Mouse (Mus musculus) myocyte (in vitro differentiated cells): ENCODE results near the gene Tanc2.

Source experiments
- CEBPB ChIP-seq: IDR thresholded peaks from 2 replicates; pipeline ENCODE4 v1.6.1; 2011; ENCODE audit warnings: mild to moderate bottlenecking, moderate library complexity; ENCODE audit not compliant: poor library complexity, insufficient read depth, severe bottlenecking
- E2F4 ChIP-seq: IDR thresholded peaks from one replicate; pipeline ENCODE4 v1.6.1; 2011; ENCODE audit warnings: mild to moderate bottlenecking, control low read depth, moderate library complexity; ENCODE audit not compliant: insufficient read depth
- MAX ChIP-seq: IDR thresholded peaks from one replicate; pipeline ENCODE4 v1.6.1; 2011; ENCODE audit warnings: low read depth, mild to moderate bottlenecking, control low read depth
- MYOD1 ChIP-seq, 3 experiments: IDR thresholded peaks; one replicate each; pipeline ENCODE4 v1.6.1; 2011; ENCODE audit warnings: control low read depth in 2 of 3, low read depth in 2 of 3, mild to moderate bottlenecking in 2 of 3, moderate library complexity in 1 of 3; ENCODE audit not compliant: insufficient read length in 2 of 3, control insufficient read depth in 1 of 3
- MYOG ChIP-seq, 3 experiments: IDR thresholded peaks; one replicate each; pipeline ENCODE4 v1.6.1; 2011; ENCODE audit warnings: control low read depth in 2 of 3, low read depth in 2 of 3, mild to moderate bottlenecking in 2 of 3; ENCODE audit not compliant: insufficient read length in 2 of 3, control insufficient read depth in 1 of 3, insufficient read depth in 1 of 3
- POLR2A ChIP-seq: IDR thresholded peaks from one replicate; pipeline ENCODE4 v1.6.1; 2011; ENCODE audit warnings: low read depth, mild to moderate bottlenecking, control low read depth, moderate library complexity; ENCODE audit not compliant: insufficient read length
- POLR2AphosphoS2 ChIP-seq: IDR thresholded peaks from one replicate; pipeline ENCODE4 v1.6.1; 2011; ENCODE audit warnings: low read depth, control low read depth; ENCODE audit not compliant: insufficient read length
- REST ChIP-seq: IDR thresholded peaks from one replicate; pipeline ENCODE4 v1.6.1; 2011; ENCODE audit warnings: mild to moderate bottlenecking, control low read depth, moderate library complexity; ENCODE audit not compliant: insufficient read depth, insufficient read length
- SRF ChIP-seq: IDR thresholded peaks from one replicate; pipeline ENCODE4 v1.6.1; 2011; ENCODE audit warnings: low read depth; ENCODE audit not compliant: control insufficient read depth, insufficient read length
- TCF12 ChIP-seq: IDR thresholded peaks from one replicate; pipeline ENCODE4 v1.6.1; 2011; ENCODE audit warnings: mild to moderate bottlenecking, control low read depth; ENCODE audit not compliant: poor library complexity, insufficient read depth, severe bottlenecking
- USF1 ChIP-seq: IDR thresholded peaks from one replicate; pipeline ENCODE4 v1.6.1; 2011; ENCODE audit warnings: low read depth, mild to moderate bottlenecking, control low read depth, moderate library complexity

- TF ChIP-seq POLR2AphosphoS2, result no peak
- TF ChIP-seq CEBPB, result no peak
- TF ChIP-seq POLR2A, result no peak
- no peak for TF ChIP-seq USF1
- TF ChIP-seq MAX, result no peak
- no peak for TF ChIP-seq MYOD1 (IDR thresholded peaks at IDR 0.05; ENCODE audit: control insufficient read depth in 1 of 3, insufficient read length in 2 of 3, low read depth in 2 of 3)
- no peak for TF ChIP-seq E2F4
- no peak for TF ChIP-seq MYOG (IDR thresholded peaks at IDR 0.05; ENCODE audit: control insufficient read depth in 1 of 3, insufficient read depth in 1 of 3, insufficient read length in 2 of 3, low read depth in 2 of 3)
- TF ChIP-seq REST, result no peak
- TF ChIP-seq TCF12, result no peak
- no peak for TF ChIP-seq SRF
Observed at GRCm38 (mm10) chr11:105654616-105655015, 64.8 kb downstream of the Tanc2 start.
